Mouse (Mus musculus) embryonic facial prominence, embryonic 11.5 days (tissue): Measurements from ENCODE around the gene Serpina1e. TPM values are rescaled to one million over a fixed set of nuclear protein-coding genes. Genes with fewer than 3 reads are reported as not detected.

Source experiments
- polyA plus RNA-seq: library from polyadenylated mRNA; unstranded; fragments of >200 nt; fragmentation: Nextera tagmentation; extraction: Ambion mirVana; gene quantifications from 2 replicates; pipeline ENCODE4 v1.2.1, GENCODE M21; 2014

Gene Serpina1e
- polyA plus RNA-seq, 1 experiment from 2014 or later: not detected

Other genes starting within 250 kb of the Serpina1e start
- gene Serpina1d, start 185.4 kb downstream of the Serpina1e start, polyA plus RNA-seq: not detected in 2 replicates
- gene Serpina1b, start 128.6 kb downstream of the Serpina1e start, polyA plus RNA-seq: 0.46 TPM in 1 of 2 replicates, not detected in the other
- not detected in 2 replicates for gene Serpina1a, start 95.4 kb downstream of the Serpina1e start, polyA plus RNA-seq
- 0.31 TPM in 1 of 2 replicates, not detected in the other for gene Serpina1c, start 54.1 kb downstream of the Serpina1e start, polyA plus RNA-seq
- not detected in 2 replicates for gene Serpina11, start 31.0 kb upstream of the Serpina1e start, polyA plus RNA-seq
- not detected in 2 replicates for gene Serpina9, start 54.8 kb upstream of the Serpina1e start, polyA plus RNA-seq
- not detected in 2 replicates for gene Serpina12, start 85.5 kb upstream of the Serpina1e start, polyA plus RNA-seq
- gene Serpina5, start 142.1 kb upstream of the Serpina1e start, polyA plus RNA-seq: not detected in 2 replicates
- gene Serpina3a, start 153.7 kb upstream of the Serpina1e start, polyA plus RNA-seq: not detected in 2 replicates
- gene Serpina3b, start 169.0 kb upstream of the Serpina1e start, polyA plus RNA-seq: not detected in 2 replicates
- not detected in 2 replicates for gene Serpina3c, start 194.9 kb upstream of the Serpina1e start, polyA plus RNA-seq